Mouse (Mus musculus): ENCODE data around the gene Znrd1as.

GRCm38 (mm10) chr17:36971172-36971850, 12.9 kb downstream of the Znrd1as start:
- TF ChIP-seq EP300 (IDR thresholded peaks at IDR 0.05; ENCODE audit: low read depth in 1 of 2, low read length in 2 of 2) (no peak), RCOR1 (IDR thresholded peaks at IDR 0.05; ENCODE audit: low read depth, low read length) (no peak), TCF12 (IDR thresholded peaks at IDR 0.05; ENCODE audit: low read depth, low read length) (no peak), CTCF (IDR thresholded peaks at IDR 0.05 in 2 of 3, conservative IDR thresholded peaks at IDR 0.05 in 1 of 3; ENCODE audit: control insufficient read depth in 1 of 3, insufficient read depth in 1 of 3, low read depth in 2 of 3, low read length in 3 of 3, poor library complexity in 1 of 3, severe bottlenecking in 1 of 3) (no peak), HCFC1 (IDR thresholded peaks at IDR 0.05; ENCODE audit: low read depth, low read length) (no peak), ETS1 (IDR thresholded peaks at IDR 0.05; ENCODE audit: low read depth, low read length) (no peak), POLR2A (IDR thresholded peaks at IDR 0.05; ENCODE audit: control insufficient read depth in 1 of 2, insufficient read depth in 1 of 2, low read depth in 1 of 2, low read length in 2 of 2, poor library complexity in 1 of 2) (no peak)

All from MEL (cell line).